Mouse (Mus musculus) embryonic stem cell, embryonic (primary cell): ENCODE data around the gene Fam187b.
"Not testable (repeated sequence)": the region's sequence is repeated elsewhere in the genome, so short reads cannot be mapped to it uniquely, and the experiment has no call there.

Experiments
- CTCF ChIA-PET, 4 experiments: fragments of 300-600 bp in 2 of 4; fragments of 350-600 bp in 2 of 4; sonication (Branson Sonifier 250); formaldehyde crosslinking; loops; one replicate each; lab custom pipeline; 2022; ENCODE audit warnings: inconsistent platforms in 2 of 4; lab: Charles Lee
- POLR2A ChIA-PET, 4 experiments: fragments of 300-600 bp in 2 of 4; fragments of 350-600 bp in 2 of 4; sonication (Branson Sonifier 250); formaldehyde crosslinking; loops; one replicate each; lab custom pipeline; 2022; ENCODE audit warnings: antibody characterized with exemption in 4 of 4, inconsistent platforms in 1 of 4; lab: Charles Lee

Fam187b gene

DNA sequence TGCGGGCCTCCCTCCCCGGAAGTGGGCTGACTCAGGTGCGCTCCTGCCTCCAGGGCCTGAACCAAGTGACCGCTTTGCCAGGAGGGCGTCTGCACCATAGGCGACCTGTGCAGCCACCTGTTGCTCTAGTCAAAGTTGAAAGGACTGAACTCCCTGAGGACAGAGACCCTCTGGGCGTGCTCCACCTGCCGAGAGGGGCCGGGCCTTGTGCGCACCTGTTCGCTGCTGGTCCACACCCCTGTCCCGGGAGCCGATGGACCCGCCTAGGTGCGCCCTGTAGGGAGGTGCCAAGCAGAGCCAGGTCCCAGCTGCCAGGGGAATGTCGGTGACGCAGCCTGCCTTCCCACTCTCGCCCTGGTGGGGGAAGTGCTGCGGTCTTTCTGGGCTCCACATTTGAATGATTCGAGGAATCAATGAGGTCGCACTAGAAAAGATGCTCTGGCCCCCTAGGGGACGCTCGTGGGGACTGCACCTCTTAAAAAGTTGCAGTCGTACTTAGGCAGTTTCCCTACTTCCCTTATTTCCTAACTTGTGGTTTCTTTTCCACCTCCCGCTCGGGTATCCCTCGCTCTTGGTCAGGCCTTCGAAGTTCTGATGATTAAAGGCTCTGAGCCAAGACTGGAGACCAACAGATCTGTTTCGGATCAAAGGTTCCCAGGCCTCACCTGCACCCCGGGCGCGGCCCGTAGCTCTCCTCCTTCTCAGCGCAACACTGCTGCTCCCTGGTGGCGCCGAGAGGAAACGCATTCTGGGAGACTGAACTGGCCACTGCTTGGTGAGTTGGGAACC is at the start of gene Fam187b:
TSS of gene Fam187b (plus strand) at position 290 of the 789 bp plus-strand sequence.
- POLR2A ChIA-PET = interaction anchor here (0.6 to 3.9 kb wide), 21 partner anchors 10 to 449 kb away, joined by 3 to 19 read pairs (median 4); partner anchors contain the start of genes Usf2 (in 3 of the 4) and Fxyd1 (in 1 of the 4)
- CTCF ChIA-PET = interaction anchor here (0.5 to 3.0 kb wide), 69 partner anchors 8 to 660 kb away, joined by 3 to 38 read pairs (median 4); partner anchors contain the start of genes Usf2 (in 3 of the 4), Dmkn (in 1 of the 4), Ffar1 (in 1 of the 4) and Ffar3 (in 1 of the 4)

DNA sequence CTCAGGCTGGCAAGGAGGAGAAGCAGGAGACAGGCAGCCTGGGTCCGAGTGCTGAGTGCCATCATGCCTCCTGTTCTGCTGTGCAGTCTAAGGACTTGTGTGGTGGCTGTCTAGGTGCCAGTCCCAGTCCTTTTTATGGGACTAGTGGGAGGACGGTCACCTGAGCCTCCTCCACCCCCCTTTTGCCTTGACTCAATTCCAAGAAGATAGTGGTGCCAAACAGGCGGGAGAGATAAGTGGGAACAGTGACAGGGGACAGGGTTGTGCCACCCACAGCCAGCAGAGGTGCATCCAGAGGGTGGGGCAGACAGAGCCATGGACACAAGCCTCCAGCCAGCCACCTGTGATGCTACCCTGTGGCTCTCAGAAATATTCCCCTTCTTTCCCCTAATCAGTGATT is 49.5 kb upstream of the Fam187b start:
- CTCF ChIA-PET = no interaction called here
- POLR2A ChIA-PET = no interaction called here

DNA sequence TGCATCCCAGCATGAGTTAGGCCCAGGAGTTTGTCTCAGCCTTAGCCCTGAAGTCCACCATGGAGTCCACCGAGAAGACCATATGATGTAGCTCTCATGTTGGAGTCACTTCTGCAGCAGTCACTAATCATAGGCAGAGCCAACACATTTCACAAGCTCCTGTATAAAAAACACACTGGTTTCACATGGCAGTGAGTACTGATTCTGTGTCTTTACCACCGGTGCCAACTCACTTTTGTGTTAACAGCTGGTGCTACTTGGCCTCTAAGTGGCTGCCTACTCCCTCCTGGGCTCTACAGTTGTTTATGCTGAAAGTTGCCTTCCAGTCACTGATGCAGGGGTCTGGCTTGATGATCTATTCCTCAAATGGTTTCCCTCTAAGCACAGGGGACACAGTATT is 49.0 kb upstream of the Fam187b start, which contains the start of gene Hamp2:
TSS of gene Hamp2 (minus strand) at position 101 of the 400 bp plus-strand sequence.
- CTCF ChIA-PET, POLR2A ChIA-PET: not testable (repeated sequence)

DNA sequence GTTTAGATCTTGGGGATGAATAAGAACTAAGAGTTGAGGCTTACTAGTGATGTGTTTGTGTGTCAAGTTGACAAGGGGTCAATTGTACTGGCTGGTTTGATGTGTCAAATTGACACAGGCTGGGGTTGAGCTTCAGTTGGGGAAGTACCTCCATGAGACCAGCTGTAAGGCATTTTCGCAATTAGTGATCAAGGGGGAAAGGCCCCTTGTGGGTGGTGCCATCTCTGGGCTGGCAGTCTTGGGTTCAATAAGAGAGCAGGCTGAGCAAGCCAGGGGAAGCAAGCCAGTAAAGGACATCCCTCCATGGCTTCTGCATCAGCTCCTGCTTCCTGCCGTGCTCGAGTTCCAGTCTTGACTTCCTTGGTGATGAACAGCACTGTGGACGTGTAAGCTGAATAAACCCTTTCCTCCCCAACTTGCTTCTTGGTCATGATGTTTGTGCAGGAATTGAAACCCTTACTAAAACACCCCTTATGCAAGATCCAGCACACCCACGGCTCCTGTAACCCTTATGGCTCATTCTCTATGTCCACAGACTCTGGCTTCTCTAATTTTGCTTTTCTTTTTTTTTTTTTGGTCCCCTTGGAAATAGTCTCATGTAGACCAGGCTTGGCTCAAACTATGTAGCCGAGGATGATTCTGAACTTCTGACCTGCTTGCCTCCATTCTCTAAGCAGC is 38.0 kb upstream of the Fam187b start:
- CTCF ChIA-PET = interaction anchor here in 1 of 4 experiments (0.6 kb wide), 1 partner anchor 221 kb away, joined by 3 read pairs; no protein-coding TSS in a partner anchor
- POLR2A ChIA-PET = interaction anchor here in 1 of 4 experiments (0.9 kb wide), 1 partner anchor 30 kb away, joined by 3 read pairs; no protein-coding TSS in a partner anchor

DNA sequence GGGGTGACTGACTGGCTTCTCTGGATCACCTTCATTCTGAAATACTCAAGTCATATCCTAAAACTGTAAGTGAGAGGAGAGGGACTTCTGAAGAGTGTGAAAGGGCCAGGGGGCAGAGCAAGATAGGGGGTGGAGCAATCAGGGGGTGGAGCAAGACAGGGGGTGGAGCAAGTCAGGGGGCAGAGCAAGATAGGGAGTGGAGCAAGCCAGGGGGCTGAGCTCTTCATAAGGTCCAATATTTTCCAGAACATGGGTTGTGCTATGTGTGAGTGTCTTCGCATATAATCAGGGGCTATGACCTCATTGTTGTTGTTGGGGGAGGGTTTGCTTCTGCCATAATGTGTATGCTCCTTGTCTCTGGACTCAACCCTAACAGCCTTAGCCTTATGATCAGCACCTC is 33.5 kb upstream of the Fam187b start:
- POLR2A ChIA-PET, CTCF ChIA-PET: not testable (repeated sequence)

DNA sequence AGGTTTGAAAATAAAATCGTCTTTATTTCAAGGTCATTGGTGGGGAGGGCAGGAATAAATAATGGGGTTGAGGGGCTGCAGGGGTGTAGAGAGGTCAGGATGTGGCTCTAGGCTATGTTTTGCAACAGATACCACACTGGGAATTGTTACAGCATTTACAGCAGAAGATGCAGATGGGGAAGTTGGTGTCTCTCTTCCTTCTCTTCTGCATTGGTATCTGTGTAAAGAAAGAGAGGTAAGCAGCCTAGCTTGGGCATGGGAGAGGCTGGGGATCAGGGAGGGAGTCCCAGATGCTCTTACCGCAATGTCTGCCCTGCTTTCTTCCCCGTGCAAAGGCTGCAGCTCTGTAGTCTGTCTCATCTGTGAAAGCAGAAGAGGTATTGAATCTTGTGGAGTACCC is 31.2 kb upstream of the Fam187b start:
- CTCF ChIA-PET, POLR2A ChIA-PET: not testable (repeated sequence)

DNA sequence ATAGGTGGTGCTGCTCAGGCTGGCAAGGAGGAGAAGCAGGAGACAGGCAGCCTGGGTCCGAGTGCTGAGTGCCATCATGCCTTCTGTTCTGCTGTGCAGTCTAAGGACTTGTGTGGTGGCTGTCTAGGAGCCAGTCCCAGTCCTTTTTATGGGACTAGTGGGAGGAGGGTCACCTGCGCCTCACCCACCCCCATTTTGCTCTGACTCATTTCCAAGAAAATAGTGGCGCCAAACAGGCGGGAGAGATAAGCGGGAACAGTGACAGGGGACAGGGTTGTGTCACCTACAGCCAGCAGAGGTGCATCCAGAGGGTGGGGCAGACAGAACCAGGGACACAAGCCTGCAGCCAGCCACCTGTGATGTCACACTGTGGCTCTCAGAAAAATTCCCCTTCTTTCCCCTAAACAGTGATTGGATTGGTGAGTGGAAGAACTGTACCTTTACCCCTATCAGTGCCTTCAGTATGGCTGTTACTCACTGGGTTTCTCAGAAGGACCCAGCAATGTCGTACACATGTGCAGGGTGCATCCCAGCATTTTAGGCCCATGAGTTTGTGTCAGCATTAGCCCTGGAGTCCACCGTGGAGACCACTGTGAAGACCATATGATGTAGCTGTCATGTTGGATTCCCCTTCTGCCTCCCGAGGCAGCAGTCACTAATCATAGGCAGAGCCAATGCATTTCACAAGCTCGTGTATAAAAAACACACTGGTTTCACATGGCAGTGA is 29.5 kb upstream of the Fam187b start, which contains the start of gene Hamp:
TSS of gene Hamp (minus strand) at position 124 of the 727 bp plus-strand sequence.
- CTCF ChIA-PET = interaction anchor here in 1 of 4 experiments (1.3 kb wide), 1 partner anchor 10 kb away, joined by 3 read pairs; no protein-coding TSS in a partner anchor
- POLR2A ChIA-PET = interaction anchor here in 2 of 4 experiments (1.0 to 1.5 kb wide), 2 partner anchors 10 to 12 kb away, joined by 3 to 4 read pairs; partner anchors contain the start of gene Usf2 (in 1 of the 2)

DNA sequence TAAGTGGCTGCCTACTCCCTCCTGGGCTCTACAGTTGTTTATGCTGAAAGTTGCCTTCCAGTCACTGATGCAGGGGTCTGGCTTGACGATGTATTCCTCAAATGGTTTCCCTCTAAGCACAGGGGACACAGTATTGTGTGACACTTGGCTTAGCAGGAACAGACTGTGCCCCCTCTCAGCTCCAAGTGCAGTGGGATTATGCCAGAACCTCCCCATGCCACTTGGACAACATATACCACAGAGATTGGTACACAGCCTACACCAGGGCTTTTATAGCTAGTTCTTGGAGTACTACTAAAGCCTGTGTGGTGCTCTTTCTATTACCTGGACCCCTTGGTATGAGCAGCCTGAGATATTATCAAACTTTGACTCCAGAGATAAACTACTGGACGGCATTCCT is 28.9 kb upstream of the Fam187b start:
- POLR2A ChIA-PET = interaction anchor here in 2 of 4 experiments (1.0 to 1.8 kb wide), 4 partner anchors 9 to 12 kb away, joined by 3 to 14 read pairs (median 5); partner anchors contain the start of gene Usf2 (in 2 of the 2)
- CTCF ChIA-PET = not testable (repeated sequence)

DNA sequence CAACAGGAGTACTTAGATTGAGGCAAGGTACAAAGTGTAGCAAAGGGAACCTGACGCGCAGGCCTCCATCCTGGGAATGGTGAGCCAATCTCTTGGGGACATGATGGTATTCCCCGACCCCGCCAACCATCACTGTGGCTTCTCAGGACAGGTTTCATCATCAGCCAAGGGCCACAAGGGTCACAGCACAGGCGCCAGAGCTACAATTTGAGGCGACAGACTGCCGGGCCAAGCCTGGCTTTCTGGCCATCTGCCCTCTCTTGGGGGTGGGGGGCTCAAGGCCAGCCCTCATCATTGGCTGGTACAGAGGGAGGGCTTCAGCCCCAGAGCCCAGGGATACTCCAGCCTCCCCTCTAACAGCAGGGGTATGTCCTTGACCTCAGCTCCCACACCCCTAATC is 28.1 kb upstream of the Fam187b start:
- POLR2A ChIA-PET = interaction anchor here in 1 of 4 experiments (1.0 to 1.8 kb wide), 2 partner anchors 10 to 11 kb away, joined by 6 to 14 read pairs; partner anchors contain the start of gene Usf2
- CTCF ChIA-PET = not testable (repeated sequence)

DNA sequence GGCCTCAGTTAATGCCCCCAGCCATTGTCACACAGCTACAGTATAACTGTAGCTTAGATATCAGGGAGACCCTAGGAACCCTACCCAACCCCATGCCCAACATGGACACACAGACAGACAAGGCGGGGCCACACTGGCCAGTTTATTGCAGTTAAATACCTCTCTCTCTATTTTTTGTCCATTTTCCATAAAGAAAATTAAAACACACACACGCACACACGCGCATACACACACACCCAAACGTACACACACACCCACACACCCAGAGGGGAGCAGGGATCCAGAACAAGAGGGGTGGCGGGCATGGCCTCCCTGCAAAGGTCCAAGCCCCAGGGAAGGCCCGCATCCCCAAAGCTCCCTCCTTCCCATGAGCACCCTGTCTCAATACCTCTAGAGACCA is 27.7 kb upstream of the Fam187b start:
- ChIA-PET POLR2A (interaction anchor here in 1 of 4 experiments (1.0 to 1.8 kb wide), 2 partner anchors 9 to 11 kb away, joined by 6 to 14 read pairs; partner anchors contain the start of gene Usf2), CTCF (no interaction called here)

DNA sequence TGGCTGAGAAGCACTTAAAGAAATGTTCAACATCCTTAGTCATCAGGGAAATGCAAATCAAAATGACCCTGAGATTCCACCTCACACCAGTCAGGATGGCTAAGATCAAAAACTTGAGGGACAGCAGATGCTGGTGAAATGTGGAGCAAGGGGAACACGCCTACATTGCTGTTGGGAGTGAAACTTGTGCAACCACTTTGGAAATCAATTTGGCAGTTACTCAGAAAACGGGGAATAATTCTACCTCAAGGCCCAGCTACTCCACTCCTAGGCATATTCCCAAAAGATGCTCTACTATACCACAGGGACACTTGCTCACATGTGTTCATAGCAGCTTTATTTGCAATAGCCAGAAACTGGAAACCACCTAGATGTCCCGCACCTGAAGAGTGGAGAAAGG is 23.7 kb upstream of the Fam187b start:
- CTCF ChIA-PET = not testable (repeated sequence)
- POLR2A ChIA-PET = interaction anchor here in 2 of 4 experiments (0.7 to 1.3 kb wide), 2 partner anchors 10 to 77 kb away, joined by 3 read pairs; no protein-coding TSS in a partner anchor

DNA sequence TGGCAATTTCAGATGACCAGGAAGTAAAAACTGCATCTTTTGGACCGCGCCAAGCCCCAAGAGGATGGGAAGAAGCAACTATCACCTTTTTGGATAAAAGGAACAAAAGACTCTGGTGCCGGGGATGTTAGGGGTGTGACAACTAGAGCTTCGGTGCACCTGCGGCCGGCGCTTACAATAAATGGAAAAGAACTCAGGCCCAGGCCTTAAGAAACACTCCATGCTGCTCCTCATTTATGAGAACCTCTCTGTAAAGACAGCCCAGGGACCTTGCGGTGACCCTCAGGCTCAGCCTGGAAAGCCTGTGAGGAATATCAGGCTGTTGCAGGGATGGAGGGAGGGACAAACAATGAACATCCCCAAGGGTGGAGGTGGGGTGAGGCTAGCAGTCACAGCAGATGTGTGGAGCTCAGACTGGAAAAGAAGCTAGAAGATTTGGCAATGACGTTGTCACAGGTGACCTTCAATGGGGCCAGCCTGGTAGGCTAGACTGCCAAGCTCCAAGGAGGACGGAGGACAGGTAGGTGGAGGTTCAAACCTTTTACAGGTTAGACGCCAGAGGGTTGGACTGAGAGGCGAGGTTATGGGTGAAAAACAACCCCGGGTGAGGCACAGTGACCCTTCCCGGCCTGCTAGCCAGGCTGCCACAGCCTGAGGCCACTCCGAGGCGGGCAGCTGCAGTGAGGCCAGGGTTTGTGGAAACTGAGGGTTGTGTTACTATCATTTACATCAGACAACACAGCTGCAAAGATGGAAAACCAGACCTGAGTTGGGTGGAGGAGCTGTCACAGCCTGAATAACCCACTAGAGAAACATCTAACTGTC is 20.9 kb upstream of the Fam187b start:
- POLR2A ChIA-PET = interaction anchor here in 2 of 4 experiments (0.6 to 6.0 kb wide), 9 partner anchors 8 to 205 kb away, joined by 3 to 30 read pairs (median 3); partner anchors contain the start of genes Fam187b (in 1 of the 2) and Lsr (in 1 of the 2)
- CTCF ChIA-PET = interaction anchor here in 2 of 4 experiments (0.8 to 1.6 kb wide), 4 partner anchors 22 to 142 kb away, joined by 3 to 5 read pairs (median 3); no protein-coding TSS in a partner anchor

DNA sequence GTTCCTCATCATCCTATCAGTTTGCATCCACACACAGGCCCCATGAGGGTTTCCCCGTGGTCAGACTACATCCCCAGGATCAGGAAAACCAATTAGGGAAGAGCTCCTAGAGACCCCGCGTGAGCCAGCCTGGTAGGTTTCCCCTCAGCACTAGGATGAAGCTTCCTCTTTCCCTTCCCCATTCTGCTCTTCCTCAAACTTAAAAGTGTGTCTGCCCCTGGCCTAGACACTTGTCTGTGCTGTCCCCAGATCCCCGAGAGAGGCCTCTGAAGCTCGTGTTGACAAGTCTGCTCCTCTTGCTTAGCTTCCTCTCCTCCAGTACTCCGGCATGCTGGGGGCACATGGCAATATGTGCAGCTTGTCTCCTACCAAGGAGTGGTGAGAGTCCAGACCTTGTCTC is 20.1 kb upstream of the Fam187b start:
- ChIA-PET POLR2A (interaction anchor here in 2 of 4 experiments (0.6 to 6.0 kb wide), 9 partner anchors 9 to 206 kb away, joined by 3 to 30 read pairs (median 3); partner anchors contain the start of genes Fam187b (in 1 of the 2), Hamp (in 1 of the 2) and Lsr (in 1 of the 2)), CTCF (interaction anchor here in 2 of 4 experiments (0.8 to 1.1 kb wide), 3 partner anchors 81 to 143 kb away, joined by 3 read pairs; no protein-coding TSS in a partner anchor)

DNA sequence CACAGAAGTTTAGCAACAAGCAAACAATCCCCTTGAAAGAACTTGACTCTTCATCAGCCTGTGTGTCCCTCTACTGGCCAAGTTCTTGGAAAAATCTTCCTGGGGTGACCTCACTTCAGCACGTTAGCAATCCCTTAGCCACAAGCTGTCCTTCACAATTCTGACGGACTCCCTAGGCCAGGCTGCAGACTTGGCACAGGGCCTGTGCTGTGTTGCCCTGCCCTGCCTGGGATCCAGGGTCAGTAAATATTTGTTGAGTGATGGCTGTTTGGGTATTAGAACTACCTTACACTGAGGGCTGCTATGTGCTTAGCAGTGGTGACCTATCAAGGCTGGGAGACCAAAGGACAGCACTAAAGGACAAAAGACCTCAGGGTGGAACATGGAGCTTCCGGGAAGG is 19.6 kb upstream of the Fam187b start:
- ChIA-PET POLR2A (interaction anchor here in 3 of 4 experiments (0.7 to 6.0 kb wide), 16 partner anchors 8 to 283 kb away, joined by 3 to 30 read pairs (median 4); partner anchors contain the start of genes Fam187b (in 3 of the 3), Lsr (in 3 of the 3), Hamp (in 1 of the 3) and Pmis2 (in 1 of the 3)), CTCF (interaction anchor here in 3 of 4 experiments (0.6 to 3.7 kb wide), 12 partner anchors 11 to 337 kb away, joined by 3 to 21 read pairs (median 6); partner anchors contain the start of genes Fam187b (in 2 of the 3), Lsr (in 2 of the 3) and Hamp (in 1 of the 3))

DNA sequence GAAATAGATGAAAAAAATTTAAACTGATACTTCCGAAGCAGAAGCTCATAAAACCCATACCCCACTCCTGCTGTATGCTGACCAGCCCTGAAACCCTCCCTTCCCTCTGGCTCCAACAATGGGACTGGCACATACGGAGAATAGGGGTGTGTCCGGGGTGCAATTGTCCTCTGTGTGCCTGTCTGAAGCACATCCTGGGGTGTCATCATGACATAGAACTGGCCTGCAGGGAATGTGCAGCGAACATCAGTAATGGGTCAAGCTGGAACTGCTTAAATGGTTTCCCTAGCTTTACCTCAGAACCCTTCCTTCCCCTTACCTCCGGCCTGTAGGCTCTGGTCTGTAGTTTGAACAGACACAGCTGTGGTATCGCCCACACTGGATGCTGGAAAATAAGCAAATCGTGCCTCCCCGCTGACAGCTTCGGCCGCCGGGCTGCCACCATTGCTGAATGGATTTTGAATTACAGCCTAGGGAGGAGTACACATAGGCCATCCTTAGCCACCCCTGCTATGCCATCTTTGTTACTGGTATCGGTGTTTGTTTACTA is 18.5 kb upstream of the Fam187b start:
- CTCF ChIA-PET = interaction anchor here (0.6 to 3.7 kb wide), 21 partner anchors 10 to 521 kb away, joined by 3 to 21 read pairs (median 4); partner anchors contain the start of genes Fam187b (in 2 of the 4), Lsr (in 2 of the 4), Ffar1 (in 1 of the 4) and Hamp (in 1 of the 4)
- POLR2A ChIA-PET = interaction anchor here in 3 of 4 experiments (0.6 to 6.0 kb wide), 26 partner anchors 9 to 284 kb away, joined by 3 to 30 read pairs (median 4); partner anchors contain the start of genes Fam187b (in 3 of the 3), Lsr (in 3 of the 3) and Pmis2 (in 2 of the 3)
